Mouse (Mus musculus) mesoderm, embryonic 11.5 days (tissue): ENCODE measurements around the gene Gm44502.

ENCODE experiments used
- DNase-seq: peaks from one replicate; pipeline ENCODE4 v3.0.0-alpha.2; 2012; ENCODE audit warnings: low read depth, low spot score

The Gm44502 gene

DNA sequence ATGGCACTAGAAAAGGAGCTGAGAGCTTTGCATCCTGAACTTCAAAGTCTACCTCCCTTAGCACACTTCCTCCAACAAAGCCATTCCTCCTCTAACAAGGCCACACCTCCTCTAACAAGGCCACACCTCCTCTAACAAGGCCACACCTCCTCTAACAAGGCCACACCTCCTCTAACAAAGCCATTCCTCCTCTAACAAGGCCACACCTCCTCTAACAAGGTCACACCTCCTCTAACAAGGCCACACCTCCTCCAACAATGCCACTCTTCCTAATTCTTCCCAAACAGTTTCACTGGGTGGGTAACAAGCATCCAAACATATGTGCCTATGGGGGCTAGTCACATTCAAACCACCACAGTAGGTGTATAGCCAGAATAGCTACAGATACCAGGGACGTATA lies 27.0 kb downstream of the Gm44502 start:
- no peak for DNase-seq

DNA sequence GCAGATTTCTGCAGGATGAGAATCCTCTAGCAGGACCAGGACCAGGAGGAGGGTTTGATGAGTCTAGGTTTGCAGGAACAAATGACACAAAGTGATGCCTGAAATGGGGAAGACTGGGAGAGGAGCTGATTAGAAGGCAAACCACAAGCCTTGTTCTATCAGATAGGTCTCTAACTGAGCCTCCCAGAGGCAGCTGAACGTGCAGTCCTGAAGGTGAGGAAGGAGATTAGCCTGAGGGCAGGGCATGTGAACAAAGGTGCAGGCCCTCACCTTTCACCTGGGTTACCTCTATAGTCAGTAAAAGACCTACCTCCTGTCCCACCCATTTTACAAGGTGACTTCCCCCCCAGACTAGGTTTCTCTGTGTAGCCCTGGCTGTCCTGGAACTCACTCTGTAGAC lies 29.8 kb downstream of the Gm44502 start:
- DNase-seq = no peak

DNA sequence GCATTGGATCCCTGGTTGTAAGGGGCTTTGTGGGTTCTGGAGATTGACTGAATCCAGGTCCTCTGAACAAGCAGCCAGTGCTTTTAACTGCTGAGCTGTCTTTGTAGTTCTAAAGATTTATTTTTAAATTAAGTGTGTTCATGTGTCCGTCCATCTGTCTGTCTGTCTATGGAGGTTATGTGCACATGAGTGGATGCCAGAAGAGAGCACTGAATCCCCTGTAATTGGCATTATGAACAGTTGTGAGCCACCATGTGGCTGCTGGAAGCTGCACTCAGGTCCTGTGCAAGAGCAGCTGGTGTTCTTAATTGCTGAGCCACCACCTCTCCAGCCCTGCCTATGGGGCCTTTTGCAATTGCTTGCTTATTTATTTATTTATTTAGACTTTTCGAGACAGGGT lies 31.4 kb downstream of the Gm44502 start:
- DNase-seq = no peak

DNA sequence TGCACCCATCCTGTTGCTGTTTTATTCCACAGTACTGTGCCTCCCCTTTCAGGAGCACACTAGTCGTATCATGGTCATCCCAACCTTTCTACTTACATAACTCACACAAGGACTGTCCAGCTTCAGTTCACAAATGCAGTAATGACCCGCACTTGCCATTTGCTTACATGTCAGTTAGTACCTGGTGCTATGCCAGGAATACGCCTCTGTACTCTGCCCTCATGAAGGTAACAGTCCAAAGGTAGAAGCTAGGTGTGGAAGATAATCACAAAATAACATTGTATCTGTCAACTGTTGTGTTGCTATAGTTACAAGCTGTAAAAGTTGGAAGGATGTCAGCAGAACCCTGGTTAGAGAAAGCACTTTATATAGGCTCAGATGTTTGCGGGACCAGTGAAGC lies 32.6 kb downstream of the Gm44502 start:
- DNase-seq = no peak

DNA sequence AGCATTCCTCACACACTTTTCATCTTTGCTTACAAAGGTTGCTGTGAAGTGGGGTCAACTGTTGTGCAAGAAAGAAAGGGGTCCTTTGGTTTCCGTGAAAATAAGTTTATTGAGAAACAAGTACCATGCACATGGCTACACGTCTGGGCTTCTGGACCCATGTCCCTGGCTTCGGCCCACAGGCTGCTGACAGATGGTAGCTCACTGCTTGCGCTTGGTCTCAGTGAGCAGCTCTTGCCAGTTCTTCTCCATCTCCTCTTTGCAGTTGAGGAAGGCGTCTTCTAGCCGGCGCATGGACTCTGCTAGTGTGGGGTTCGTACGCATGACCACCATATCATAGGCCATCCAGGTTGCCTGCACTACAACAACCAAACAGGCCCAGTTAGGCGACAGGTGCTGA lies 39.4 kb downstream of the Gm44502 start:
- no peak for DNase-seq

DNA sequence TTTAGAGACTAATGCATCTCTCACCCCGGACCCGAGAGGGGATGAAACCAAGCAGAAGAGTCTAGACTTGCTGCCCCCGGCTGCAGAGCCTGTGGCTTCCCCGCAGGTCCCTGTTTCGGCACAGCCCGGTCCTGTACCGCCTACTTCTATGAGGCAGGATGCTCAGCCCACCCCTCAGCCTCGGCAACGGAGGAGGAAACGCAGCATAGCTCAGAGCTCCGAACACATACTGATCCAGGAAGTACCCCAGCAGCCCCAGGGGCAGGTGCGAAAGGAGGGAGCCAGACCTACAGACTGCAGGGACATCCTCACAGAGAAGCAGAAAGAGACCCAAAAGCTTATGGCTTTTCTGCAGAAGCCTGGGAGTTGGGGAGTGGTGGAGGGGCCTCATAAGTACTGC lies 42.4 kb downstream of the Gm44502 start:
- no peak for DNase-seq

DNA sequence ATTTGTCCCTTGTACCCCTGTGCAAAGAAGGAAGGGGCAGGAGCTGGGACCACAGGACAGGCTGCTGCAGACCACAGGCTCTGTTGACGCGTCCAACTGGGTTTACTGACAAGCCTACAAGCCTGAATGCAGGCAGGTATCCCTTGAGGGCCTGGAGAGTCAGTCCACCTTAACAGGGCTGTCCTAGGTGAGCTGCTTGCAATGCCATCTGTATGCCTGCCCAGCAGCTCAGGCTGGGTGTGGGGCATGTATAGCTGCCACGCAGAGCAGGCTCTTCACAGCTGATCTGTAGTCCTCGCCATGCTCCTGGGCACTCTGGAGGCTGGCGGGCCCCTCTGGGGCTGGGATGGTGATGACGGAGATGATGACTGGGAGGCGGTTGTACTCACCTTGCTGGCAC lies 44.9 kb downstream of the Gm44502 start, which contains the start of gene Klhdc7b:
Klhdc7b (plus strand) TSS at position 301 of the 400 bp plus-strand sequence.
- DNase-seq = no peak

DNA sequence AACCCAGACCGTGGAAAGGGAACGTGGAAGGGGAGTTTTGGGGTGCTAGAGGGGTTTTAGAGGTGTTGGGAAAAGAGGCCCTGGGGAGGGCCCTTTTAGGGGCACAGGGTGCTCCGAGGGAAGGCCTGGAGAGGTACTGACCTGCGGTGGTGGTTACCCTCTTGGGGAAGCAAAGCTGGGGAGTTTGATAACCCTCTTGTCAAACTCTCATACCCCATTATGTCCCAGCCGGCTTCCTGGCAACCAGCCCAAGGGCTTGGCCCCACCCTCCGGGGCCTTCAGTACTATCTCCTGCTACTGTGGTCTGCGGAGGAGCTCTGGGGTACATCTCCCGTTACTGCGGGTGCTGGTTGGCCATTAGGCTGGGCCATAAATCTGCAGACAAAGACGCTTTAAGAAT lies 50.1 kb downstream of the Gm44502 start:
- no peak for DNase-seq

DNA sequence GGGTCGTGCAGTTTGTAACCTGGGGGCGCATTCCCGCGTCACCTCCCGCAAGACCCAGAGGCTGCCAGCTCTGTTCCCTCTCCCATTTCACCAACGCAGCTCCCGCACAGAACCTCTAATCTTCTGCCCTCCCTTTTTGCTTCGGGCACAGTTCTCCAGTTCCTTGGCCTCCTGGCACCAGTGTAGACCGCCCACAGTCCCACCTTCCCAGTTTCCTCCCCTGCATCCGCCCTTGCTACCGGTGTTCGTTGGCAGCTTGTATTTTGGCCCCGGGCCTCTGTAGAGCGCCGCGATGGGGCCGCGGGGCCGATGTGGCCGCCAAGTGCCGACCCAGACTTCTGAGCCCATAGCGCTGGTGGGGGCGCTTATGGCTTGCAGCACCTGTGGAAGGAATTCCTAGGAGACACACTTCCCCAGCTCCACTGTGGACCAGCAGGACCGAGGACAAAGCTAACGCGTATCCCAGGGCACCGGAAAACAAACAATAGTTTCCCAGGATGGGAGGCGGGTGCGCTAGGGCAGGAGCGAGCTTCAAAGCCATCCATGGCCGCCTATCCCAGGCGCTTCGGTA lies 50.6 kb downstream of the Gm44502 start, which contains the start of gene Odf3b:
Odf3b (minus strand) TSS at position 452 of the 571 bp plus-strand sequence.
- DNase-seq = no peak

DNA sequence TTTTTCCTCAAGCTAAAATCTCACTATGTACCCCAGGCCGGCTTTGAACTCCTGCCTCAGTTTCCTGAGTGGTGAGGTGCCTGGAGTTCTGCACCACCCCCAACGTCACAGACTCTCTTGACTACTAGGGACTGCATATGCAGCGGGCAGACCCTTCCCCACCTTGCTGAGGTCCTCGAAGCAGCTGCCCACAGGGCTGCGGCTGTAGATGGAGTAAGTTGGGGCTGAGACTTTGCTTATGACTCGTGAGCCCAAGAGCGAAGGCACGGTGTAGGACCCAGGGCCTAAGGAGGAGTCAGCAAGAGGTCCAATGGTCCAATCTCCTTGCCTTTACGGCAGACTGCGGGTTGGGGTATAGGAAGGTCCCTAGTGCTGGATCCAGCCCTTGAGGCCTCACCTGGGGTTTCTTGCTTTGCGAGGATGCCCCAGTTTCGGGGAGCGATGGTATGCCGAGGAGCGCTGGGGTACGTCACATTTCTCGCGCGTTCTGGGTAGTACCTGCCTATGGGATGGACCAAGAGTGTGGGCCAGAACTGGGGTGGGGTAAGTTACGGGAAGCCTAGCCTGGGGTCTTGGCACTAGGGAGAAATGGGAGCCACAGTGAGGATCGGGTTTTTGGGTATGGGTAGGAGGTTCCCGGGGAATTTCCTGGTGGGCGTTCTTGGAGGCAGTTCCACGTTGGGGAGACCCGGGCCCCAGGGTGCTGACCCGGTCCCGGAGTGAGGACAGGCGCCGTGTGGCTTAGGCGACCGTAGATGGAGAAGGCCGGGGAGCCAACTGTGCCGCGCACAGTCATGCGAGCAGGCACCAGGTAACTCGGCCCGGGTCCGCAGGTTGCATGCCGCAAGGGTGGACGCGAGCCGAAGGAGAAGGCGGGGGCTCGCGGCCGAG lies 51.3 kb downstream of the Gm44502 start:
- DNase-seq = no peak

DNA sequence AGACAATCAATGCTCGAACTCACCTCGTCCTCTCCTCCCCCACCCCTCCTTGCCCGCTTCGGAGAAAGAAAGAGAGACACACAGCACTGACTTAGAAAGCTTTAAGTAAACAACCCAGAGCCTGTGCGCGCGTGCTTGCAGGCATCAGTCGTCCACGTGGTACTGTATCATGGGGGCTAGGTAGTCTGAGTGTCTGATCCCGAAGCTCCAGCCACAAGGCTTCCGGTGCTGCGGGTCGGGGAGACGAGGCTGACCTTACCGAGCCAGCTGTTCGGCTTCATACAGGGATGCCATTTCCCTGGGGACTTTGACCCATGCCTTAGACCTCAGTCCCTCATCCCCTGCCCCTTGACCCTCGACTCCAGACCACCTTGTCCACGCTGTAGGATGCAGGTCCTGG lies 52.1 kb downstream of the Gm44502 start:
- DNase-seq = no peak

DNA sequence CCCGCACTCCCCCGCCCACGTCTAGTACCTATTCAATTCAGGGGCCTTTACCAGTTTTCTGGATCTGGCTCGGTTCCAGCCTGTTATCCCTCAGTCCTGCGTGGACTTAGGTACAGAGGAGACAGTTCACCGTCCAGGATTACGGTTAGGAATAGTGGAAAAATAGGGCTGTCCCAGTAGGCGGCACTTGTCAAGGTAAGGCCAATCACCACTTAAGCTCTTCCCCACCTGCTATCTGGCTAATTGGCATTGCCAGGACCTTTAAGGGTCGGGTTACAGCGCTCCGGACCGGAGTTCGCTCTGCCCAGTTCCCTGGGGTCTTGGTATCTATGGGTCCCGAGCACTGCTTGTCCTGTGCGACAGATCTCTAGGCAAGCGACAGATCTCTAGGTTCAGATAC lies 52.5 kb downstream of the Gm44502 start, which contains the start of gene Tymp:
Tymp (minus strand) TSS at position 83 of the 400 bp plus-strand sequence.
- DNase-seq = no peak

DNA sequence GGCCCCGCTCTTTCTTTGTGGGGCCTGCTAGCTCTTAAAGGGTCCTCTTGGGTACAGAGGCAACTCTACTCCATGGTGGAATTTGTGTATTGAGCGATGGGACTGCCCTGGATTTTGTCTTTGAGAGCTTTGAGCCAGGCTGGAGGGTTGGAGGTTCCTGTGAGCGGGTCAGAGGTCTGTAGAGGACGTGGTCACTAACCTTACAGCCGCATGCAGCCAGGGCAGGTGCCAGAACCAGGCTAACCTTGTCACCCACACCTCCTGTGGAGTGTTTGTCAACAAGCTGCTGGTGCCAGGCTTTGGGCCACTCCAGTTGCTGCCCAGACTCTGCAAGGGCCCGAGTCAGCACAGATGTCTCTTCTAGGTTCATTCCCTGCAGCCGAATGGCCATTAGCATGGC lies 53.5 kb downstream of the Gm44502 start:
- no peak for DNase-seq

DNA sequence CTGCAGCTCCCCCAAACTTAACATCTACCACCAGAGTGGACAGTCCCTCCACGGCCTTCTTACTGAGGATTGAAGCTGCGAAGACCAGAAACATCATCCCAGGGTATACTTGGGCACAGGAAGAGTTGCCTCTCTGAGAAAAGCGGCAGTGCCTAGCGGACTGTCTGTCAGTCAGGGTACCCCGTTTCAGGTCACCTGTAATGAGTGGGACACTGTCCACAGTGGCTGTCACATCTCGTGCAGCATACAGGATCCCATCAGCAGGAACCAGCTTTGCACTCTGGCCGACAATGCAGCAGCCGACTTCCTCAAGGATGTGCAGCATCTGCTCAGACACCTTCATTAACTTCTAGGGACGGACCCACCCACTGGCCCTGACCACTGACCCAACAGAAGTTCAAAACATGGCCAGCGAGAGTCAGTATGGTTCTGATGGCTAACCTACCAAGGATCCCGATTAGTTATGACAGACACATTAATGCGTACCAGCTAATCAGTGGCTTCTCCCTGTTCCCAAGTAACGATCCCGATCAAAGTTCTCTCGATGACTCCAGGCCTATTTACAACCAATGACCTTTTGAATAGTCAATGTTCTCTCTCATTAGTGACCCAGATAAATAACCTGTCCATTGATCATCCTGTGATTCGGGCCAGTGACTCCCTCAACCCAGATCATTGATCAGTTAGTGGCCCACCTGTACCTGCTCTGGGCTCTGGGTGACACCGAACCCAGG lies 54.5 kb downstream of the Gm44502 start:
- no peak for DNase-seq

DNA sequence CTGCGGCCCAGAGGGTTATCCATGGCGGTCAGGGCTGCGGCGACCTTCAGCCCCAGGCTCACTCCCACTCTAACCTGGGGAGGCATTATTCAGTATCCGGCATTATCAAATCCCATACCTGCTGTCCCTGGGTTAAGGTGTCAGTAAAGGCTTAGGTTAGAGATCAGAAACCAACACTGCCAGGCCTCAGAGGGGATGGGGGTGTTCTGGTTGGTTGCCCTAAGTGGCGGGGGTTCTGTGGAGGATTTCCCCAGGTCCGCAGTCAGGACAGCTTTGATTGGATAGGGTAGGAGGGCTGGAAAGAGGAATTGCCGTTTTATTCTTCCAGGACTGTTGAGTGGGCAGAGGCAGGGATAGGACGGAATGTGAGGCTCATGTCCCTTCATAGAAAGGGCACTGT lies 55.2 kb downstream of the Gm44502 start:
- no peak for DNase-seq

DNA sequence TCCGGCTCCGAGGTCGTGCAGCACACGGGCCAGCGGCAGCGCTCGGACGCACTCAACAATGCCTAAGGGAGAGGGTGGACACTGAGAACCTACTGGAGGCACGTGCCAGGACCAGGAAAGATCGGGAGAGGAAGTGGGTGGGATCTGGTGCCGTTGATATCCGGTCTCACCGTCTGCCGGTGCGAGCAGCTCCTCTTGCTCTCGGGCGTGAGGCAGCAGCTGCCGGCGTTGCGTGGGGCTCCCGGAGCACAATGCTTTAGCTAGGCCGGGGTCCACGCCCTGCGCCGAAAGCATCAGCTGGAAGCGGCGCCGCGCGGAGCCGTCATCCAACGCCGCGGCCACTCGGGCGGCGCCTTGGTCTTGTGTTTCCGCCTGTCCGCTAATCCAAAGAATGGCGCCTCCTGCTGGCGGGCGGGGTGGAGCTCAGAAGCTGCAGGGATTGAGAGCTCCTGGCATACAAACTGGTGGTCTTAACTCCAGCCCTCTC lies 55.7 kb downstream of the Gm44502 start, which contains the start of gene Sco2:
Sco2 (minus strand) TSS at position 85 of the 487 bp plus-strand sequence.
- peak; percentile 94 for DNase-seq

DNA sequence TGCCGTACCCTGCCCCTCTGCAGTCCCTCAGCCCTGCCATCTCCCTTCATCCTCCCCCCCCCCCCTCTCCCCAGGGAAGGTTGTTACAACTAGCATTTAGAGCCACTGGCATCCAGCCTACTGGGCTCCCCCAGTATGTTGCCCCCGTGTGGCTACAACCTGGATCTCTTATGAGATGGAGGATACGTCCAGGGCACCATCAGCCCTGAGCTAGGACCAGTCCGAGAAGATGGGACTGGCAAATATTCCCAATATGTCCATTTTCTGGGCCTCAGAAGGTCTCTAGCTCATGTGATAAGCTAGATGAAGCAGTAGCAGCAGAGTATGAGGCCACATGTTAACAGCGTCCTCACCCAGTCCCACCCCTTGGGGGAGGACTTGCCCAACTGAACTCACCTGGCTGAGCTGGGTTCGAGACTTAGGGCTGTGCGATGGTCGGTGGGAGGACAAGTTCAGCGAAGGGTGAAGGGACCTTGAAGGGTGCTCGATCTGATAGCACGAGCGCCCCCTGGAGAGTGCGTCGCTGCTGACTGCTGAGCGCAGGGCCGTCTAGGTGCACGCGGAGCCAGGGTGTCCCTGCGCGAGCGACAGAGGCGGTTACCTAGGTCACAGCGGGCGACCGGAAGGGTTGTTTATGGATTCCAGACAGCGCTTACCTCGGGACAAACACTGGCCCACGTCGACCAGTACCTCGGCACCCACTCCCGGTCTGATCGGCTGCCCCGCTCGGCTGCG lies 56.3 kb downstream of the Gm44502 start:
- peak; percentile 83 for DNase-seq

DNA sequence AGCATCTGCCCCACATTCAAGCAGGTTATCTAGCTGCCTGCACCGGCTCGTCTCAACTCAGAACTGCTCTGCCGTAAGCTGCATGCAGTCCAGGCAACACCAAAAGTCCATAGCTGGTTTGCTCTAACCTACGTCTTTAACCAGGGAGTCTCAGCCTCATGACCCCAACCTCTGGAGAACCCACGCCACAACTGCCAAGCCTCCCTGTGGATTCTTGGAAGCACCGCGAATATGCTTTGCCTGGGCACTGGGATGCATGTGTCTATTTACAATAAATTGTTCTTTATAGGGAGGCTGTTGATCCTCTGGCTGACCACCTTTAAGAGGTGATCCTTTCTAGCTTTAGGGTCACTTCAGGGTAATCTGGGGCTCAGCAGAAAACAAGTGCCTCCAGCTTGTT lies 57.0 kb downstream of the Gm44502 start:
- DNase-seq = no peak

DNA sequence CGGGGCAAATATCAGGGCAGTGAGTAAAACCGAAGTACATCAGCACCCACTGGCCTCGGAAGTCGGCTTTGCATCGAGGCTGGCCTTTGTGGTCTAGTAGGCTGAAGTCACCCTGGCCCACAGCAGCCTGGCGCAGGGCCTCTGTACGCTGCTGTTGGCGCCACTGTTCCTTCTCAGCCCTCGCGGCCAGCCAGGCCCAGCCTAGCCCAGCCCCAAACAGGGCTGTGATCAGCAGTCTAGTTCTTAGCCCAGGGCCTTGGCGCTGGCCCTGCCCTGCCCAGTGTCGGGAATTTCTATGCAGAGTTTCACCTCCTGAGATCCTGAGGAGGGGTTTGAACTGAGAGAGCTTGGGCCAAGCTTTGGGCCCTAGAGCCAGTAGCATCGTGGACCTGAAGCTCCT lies 57.4 kb downstream of the Gm44502 start:
- DNase-seq = no peak
